Mouse (Mus musculus) intestine, embryonic 16.5 days (tissue): ENCODE measurements around the gene Pth2. TPM values are rescaled to one million over a fixed set of nuclear protein-coding genes. Genes with fewer than 3 reads are reported as not detected.
A peak's percentile ranks its signal among the peaks of the same experiment; 100 is the strongest.
"Not testable (repeated sequence)": the region's sequence is repeated elsewhere in the genome, so short reads cannot be mapped to it uniquely, and the experiment has no call there.

Experiments
- ATAC-seq: fragments of 200-750 bp; cut with Nextera tagmentation; 2 replicates; pipeline ENCODE4 v1.8.0; 2017; ENCODE audit warnings: moderate TSS enrichment, moderate library complexity
- H3K27ac ChIP-seq: fragments of 300-500 bp; sonication (generic); 2 replicates; pipeline ENCODE4 v1.5.1; 2014; ENCODE audit warnings: mild to moderate bottlenecking, low read length
- H3K27me3 ChIP-seq: fragments of 300-500 bp; sonication (generic); replicated peaks from 2 replicates; pipeline ENCODE4 v1.6.1; 2014; ENCODE audit warnings: low read length, control low read depth, mixed read lengths; ENCODE audit not compliant: control insufficient read depth, insufficient read depth
- H3K36me3 ChIP-seq: fragments of 300-500 bp; sonication (generic); 2 replicates; pipeline ENCODE4 v1.6.1; 2014; ENCODE audit warnings: low read length, control low read depth; ENCODE audit not compliant: control insufficient read depth, insufficient read depth
- H3K4me1 ChIP-seq: fragments of 300-500 bp; sonication (generic); 2 replicates; pipeline ENCODE4 v1.6.1; 2014; ENCODE audit warnings: low read length, control low read depth, mixed read lengths; ENCODE audit not compliant: control insufficient read depth, insufficient read depth
- H3K4me2 ChIP-seq: fragments of 300-500 bp; sonication (generic); 2 replicates; pipeline ENCODE4 v1.6.1; 2014; ENCODE audit warnings: low read depth, low read length, control low read depth
- H3K4me3 ChIP-seq: fragments of 300-500 bp; sonication (generic); 2 replicates; pipeline ENCODE4 v1.5.1; 2014; ENCODE audit warnings: mild to moderate bottlenecking, low read length
- H3K9ac ChIP-seq: fragments of 300-500 bp; sonication (generic); 2 replicates; pipeline ENCODE4 v1.6.1; 2014; ENCODE audit warnings: low read depth, low read length
- H3K9me3 ChIP-seq: fragments of 300-500 bp; sonication (generic); 2 replicates; pipeline ENCODE4 v1.6.1; 2016; ENCODE audit warnings: low read length, control low read depth; ENCODE audit not compliant: control insufficient read depth
- WGBS: fragments of 180-500 bp; shearing (Covaris S2); extraction: QIAGEN DNeasy Blood & Tissue Kit; methylation state at CpG from one replicate; pipeline ENCODE4 v1.1.7; 2014; 5-methylcytosine and 5-hydroxymethylcytosine counted together
- polyA plus RNA-seq: library from polyadenylated mRNA; unstranded; fragments of >200 nt; fragmentation: Nextera tagmentation; extraction: Ambion mirVana; gene quantifications from 2 replicates; pipeline ENCODE4 v1.2.1, GENCODE M21; 2015

Pth2 gene
- polyA plus RNA-seq, 1 experiment from 2014 or later: not detected

- H3K27me3 ChIP-seq: peaks cover 68% of the 10 kb centered on the region
- 46% methylated on average over 11 of the region's 11 CpGs for WGBS
These were observed 15.1 kb upstream of the Pth2 start for GRCm38 (mm10) chr7:45165701-45166100.

GRCm38 (mm10) chr7:45166950-45167401, 13.8 kb upstream of the Pth2 start:
- H3K27me3 ChIP-seq: peaks cover 68% of the 10 kb centered on the region
- H3K9ac ChIP-seq: no peak overlapping the region
- no peaks in the 10 kb centered on the region for H3K36me3 ChIP-seq
- 21% methylated on average over 8 of the region's 10 CpGs for WGBS
- no peak for ATAC-seq
- peaks cover 7% of the 10 kb centered on the region for H3K4me1 ChIP-seq
- H3K27ac ChIP-seq: no peak overlapping the region
- no peak overlapping the region for H3K4me2 ChIP-seq
- H3K9me3 ChIP-seq: peaks cover 19% of the 10 kb centered on the region
- no peak overlapping the region for H3K4me3 ChIP-seq

More at GRCm38 (mm10) chr7:45165701-45166100, 15.1 kb upstream of the Pth2 start:
- Histone ChIP-seq H3K4me3 (no peak overlapping the region), H3K4me1 (peaks cover 7% of the 10 kb centered on the region), H3K9ac (no peak overlapping the region), H3K9me3 (peaks cover 18% of the 10 kb centered on the region), H3K4me2 (no peak overlapping the region), H3K27ac (no peak overlapping the region), H3K36me3 (no peaks in the 10 kb centered on the region)
- no peak for ATAC-seq

GRCm38 (mm10) chr7:45167761-45168445, 12.9 kb upstream of the Pth2 start:
- H3K36me3 ChIP-seq: no peaks in the 10 kb centered on the region
- peaks cover 19% of the 10 kb centered on the region for H3K9me3 ChIP-seq
- peaks cover 65% of the 10 kb centered on the region for H3K27me3 ChIP-seq
- no peak overlapping the region for H3K27ac ChIP-seq
- no peak overlapping the region for H3K9ac ChIP-seq
- 3% methylated on average over 19 of the region's 19 CpGs for WGBS
- no peak overlapping the region for H3K4me2 ChIP-seq
- peaks cover 4% of the 10 kb centered on the region; the same call in 1 of the 2 replicates for H3K4me1 ChIP-seq
- H3K4me3 ChIP-seq: no peak overlapping the region
- ATAC-seq: no peak

GRCm38 (mm10) chr7:45168656-45169055, 12.1 kb upstream of the Pth2 start:
- Histone ChIP-seq H3K4me2 (no peak overlapping the region), H3K4me1 (peaks cover 4% of the 10 kb centered on the region; the same call in 1 of the 2 replicates), H3K27ac (no peak overlapping the region), H3K9ac (no peak overlapping the region), H3K27me3 (peaks cover 57% of the 10 kb centered on the region), H3K36me3 (no peaks in the 10 kb centered on the region), H3K4me3 (no peak overlapping the region), H3K9me3 (peaks cover 19% of the 10 kb centered on the region)
- WGBS: 8% methylated on average over 24 of the region's 24 CpGs
- no peak for ATAC-seq

GRCm38 (mm10) chr7:45169495-45169894, 11.3 kb upstream of the Pth2 start:
- no peak overlapping the region for H3K27ac ChIP-seq
- no peak for ATAC-seq
- 90% methylated on average over 3 of the region's 3 CpGs for WGBS
- peaks cover 19% of the 10 kb centered on the region for H3K9me3 ChIP-seq
- no peaks in the 10 kb centered on the region for H3K36me3 ChIP-seq
- H3K9ac ChIP-seq: no peak overlapping the region
- H3K4me2 ChIP-seq: no peak overlapping the region
- H3K4me3 ChIP-seq: no peak overlapping the region
- peaks cover 55% of the 10 kb centered on the region for H3K27me3 ChIP-seq
- no peaks in the 10 kb centered on the region for H3K4me1 ChIP-seq

- no peak overlapping the region for H3K9ac ChIP-seq
- no peak overlapping the region for H3K4me3 ChIP-seq
- WGBS: 58% methylated on average over 7 of the region's 7 CpGs
- ATAC-seq: no peak
- H3K36me3 ChIP-seq: no peaks in the 10 kb centered on the region
- 0 out of 2 replicates have a peak, but pooled peaks cover 8% of the 10 kb centered on the region for H3K4me1 ChIP-seq
- H3K27ac ChIP-seq: no peak overlapping the region
- H3K4me2 ChIP-seq: no peak overlapping the region
- H3K9me3 ChIP-seq: peaks cover 19% of the 10 kb centered on the region
- peaks cover 59% of the 10 kb centered on the region for H3K27me3 ChIP-seq
These were observed 7.8 kb upstream of the Pth2 start for GRCm38 (mm10) chr7:45172974-45173373.

- H3K9me3 ChIP-seq: peaks cover 19% of the 10 kb centered on the region
- not testable (repeated sequence) for H3K36me3 ChIP-seq, H3K9ac ChIP-seq, H3K4me2 ChIP-seq, H3K4me3 ChIP-seq, ATAC-seq, H3K27ac ChIP-seq, H3K4me1 ChIP-seq
- peaks cover 59% of the 10 kb centered on the region for H3K27me3 ChIP-seq
- WGBS: 73% methylated on average over 1 of the region's 1 CpGs
These were observed 7.0 kb upstream of the Pth2 start for GRCm38 (mm10) chr7:45173772-45174171.

GRCm38 (mm10) chr7:45174567-45175280, 6.1 kb upstream of the Pth2 start:
- ATAC-seq: no peak; the same call in 1 of the 2 replicates
- Histone ChIP-seq H3K4me1 (0 out of 2 replicates have a peak, but pooled peaks cover 8% of the 10 kb centered on the region), H3K9me3 (peaks cover 10% of the 10 kb centered on the region), H3K27ac (no peak overlapping the region), H3K27me3 (peaks cover 61% of the 10 kb centered on the region), H3K9ac (no peak overlapping the region), H3K36me3 (no peaks in the 10 kb centered on the region), H3K4me2 (no peak overlapping the region), H3K4me3 (peak overlapping the region; percentile 5; the same call in 1 of the 2 replicates)
- WGBS: 5% methylated on average over 29 of the region's 29 CpGs

- Histone ChIP-seq H3K36me3 (no peaks in the 10 kb centered on the region), H3K4me2 (no peak overlapping the region), H3K4me3 (no peak overlapping the region), H3K27ac (no peak overlapping the region), H3K9ac (no peak overlapping the region), H3K27me3 (peaks cover 64% of the 10 kb centered on the region), H3K9me3 (peaks cover 4% of the 10 kb centered on the region; the same call in 1 of the 2 replicates), H3K4me1 (0 out of 2 replicates have a peak, but pooled peaks cover 8% of the 10 kb centered on the region)
- no peak for ATAC-seq
- WGBS: 4% methylated on average over 13 of the region's 13 CpGs
These were observed 5.4 kb upstream of the Pth2 start for GRCm38 (mm10) chr7:45175398-45175797.
